Mouse (Mus musculus) limb, embryonic 11.5 days (tissue): ENCODE measurements at regions not wholly inside any gene's neighbourhood (a gene's known extent, or its start where the extent isn't known, plus 50 kb on each side); places are given as distances from the start of the nearest gene placed in this dataset.

ENCODE experiments used
- ATAC-seq: fragments of 200-750 bp; cut with Nextera tagmentation; 2 replicates; pipeline ENCODE4 v1.8.0; 2017; ENCODE audit warnings: low read depth; ENCODE audit not compliant: insufficient number of reproducible peaks, low FRiP score, low TSS enrichment
- DNase-seq: peaks from one replicate; pipeline ENCODE4 v3.0.0-alpha.2; 2015; ENCODE audit warnings: low spot score
- H3K27ac ChIP-seq: fragments of 300-500 bp; sonication (generic); replicated peaks from 2 replicates; pipeline ENCODE4 v1.5.1; 2014; ENCODE audit warnings: low read depth, mild to moderate bottlenecking, low read length
- H3K27me3 ChIP-seq: fragments of 300-500 bp; sonication (generic); 2 replicates; pipeline ENCODE4 v1.6.1; 2014; ENCODE audit warnings: mild to moderate bottlenecking, low read length, mixed read lengths; ENCODE audit not compliant: control insufficient read depth, insufficient read depth
- H3K36me3 ChIP-seq: fragments of 300-500 bp; sonication (generic); 2 replicates; pipeline ENCODE4 v1.6.1; 2014; ENCODE audit warnings: mild to moderate bottlenecking, low read length, moderate library complexity, mixed read lengths; ENCODE audit not compliant: control insufficient read depth, insufficient read depth
- H3K4me1 ChIP-seq: fragments of 300-500 bp; sonication (generic); 2 replicates; pipeline ENCODE4 v1.6.1; 2014; ENCODE audit warnings: low read length, mixed read lengths; ENCODE audit not compliant: control insufficient read depth, insufficient read depth
- H3K4me2 ChIP-seq: fragments of 300-500 bp; sonication (generic); 2 replicates; pipeline ENCODE4 v1.6.1; 2014; ENCODE audit warnings: low read depth, mild to moderate bottlenecking, moderate library complexity; ENCODE audit not compliant: severe bottlenecking
- H3K4me3 ChIP-seq: fragments of 300-500 bp; sonication (generic); 2 replicates; pipeline ENCODE4 v1.5.1; 2014; ENCODE audit warnings: low read depth, low read length
- H3K9ac ChIP-seq: fragments of 300-500 bp; sonication (generic); 2 replicates; pipeline ENCODE4 v1.6.1; 2014; ENCODE audit warnings: mild to moderate bottlenecking, low read length
- H3K9me3 ChIP-seq: fragments of 300-500 bp; sonication (generic); 2 replicates; pipeline ENCODE4 v1.6.1; 2016; ENCODE audit warnings: low read length; ENCODE audit not compliant: control insufficient read depth
- WGBS: fragments of 180-500 bp; shearing (Covaris S2); extraction: QIAGEN DNeasy Blood & Tissue Kit; methylation state at CpG from one replicate; pipeline ENCODE4 v1.1.7; 2014; 5-methylcytosine and 5-hydroxymethylcytosine counted together

- no peaks in the 10 kb centered on the region for H3K36me3 ChIP-seq
- no peak overlapping the region for H3K4me3 ChIP-seq
- peaks cover 8% of the 10 kb centered on the region for H3K4me1 ChIP-seq
- H3K9me3 ChIP-seq, result no peaks in the 10 kb centered on the region
- no peak for ATAC-seq
- H3K27me3 ChIP-seq, result no peaks in the 10 kb centered on the region
- H3K4me2 ChIP-seq, result no peak overlapping the region
- 90% methylated on average over 5 of the region's 5 CpGs for WGBS
- no peak overlapping the region for H3K27ac ChIP-seq
- DNase-seq, result no peak
- H3K9ac ChIP-seq, result no peak overlapping the region
These were observed 379.2 kb upstream of the Slc30a5 start for GRCm38 (mm10) chr13:101212341-101212895.

- Histone ChIP-seq H3K4me3 (no peak overlapping the region), H3K36me3 (no peaks in the 10 kb centered on the region), H3K4me1 (no peaks in the 10 kb centered on the region; the same call in 1 of the 2 replicates), H3K27ac (no peak overlapping the region), H3K9me3 (no peaks in the 10 kb centered on the region), H3K27me3 (no peaks in the 10 kb centered on the region), H3K9ac (no peak overlapping the region), H3K4me2 (no peak overlapping the region)
- DNase-seq (no peak), ATAC-seq (no peak)
- WGBS, result 91% methylated on average over 9 of the region's 9 CpGs
These were observed 375.6 kb upstream of the Slc30a5 start for GRCm38 (mm10) chr13:101208788-101209187.

- Histone ChIP-seq H3K9ac (no peak overlapping the region), H3K4me2 (no peak overlapping the region), H3K4me1 (no peaks in the 10 kb centered on the region), H3K36me3 (no peaks in the 10 kb centered on the region), H3K4me3 (no peak overlapping the region), H3K27ac (no peak overlapping the region), H3K27me3 (no peaks in the 10 kb centered on the region), H3K9me3 (no peaks in the 10 kb centered on the region)
- ATAC-seq (no peak), DNase-seq (no peak)
These were observed 370.2 kb upstream of the Slc30a5 start for GRCm38 (mm10) chr13:101203463-101203862.

DNA sequence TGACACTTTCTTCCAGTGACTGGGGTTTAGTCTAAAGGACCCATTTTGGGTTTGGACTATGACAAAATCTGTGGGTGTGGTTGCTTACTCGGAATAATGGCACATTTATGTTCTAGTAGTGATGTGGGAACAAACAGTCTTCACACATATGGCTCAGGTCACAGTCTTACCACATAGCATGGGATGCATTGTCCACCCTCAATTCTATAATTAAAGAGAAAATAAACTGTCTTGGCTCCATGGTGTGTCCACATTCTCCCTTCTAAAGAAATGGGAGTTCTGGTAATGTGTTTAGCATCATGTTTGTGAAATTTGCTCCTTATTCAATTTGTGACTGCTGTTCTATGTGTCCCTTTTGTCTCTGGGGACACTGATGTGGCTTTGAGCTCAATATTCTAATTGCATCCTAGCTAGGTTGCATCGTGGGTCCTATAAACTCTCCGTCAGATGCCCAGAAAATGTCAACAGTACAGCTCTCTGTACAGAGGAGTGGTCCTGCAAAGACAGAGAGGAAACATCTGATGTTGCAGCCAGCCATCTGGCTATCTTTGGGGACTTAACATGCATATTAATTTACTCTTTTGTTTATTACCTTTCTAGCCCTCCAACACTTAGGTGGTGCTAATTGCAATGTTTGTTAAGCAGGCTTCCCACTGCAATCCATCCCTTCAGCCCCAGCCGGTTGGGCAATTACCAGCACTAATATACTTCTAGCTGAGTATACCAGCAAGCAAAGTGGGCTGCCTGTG lies 369.5 kb upstream of the Slc30a5 start:
- H3K4me1 ChIP-seq, result no peaks in the 10 kb centered on the region
- ATAC-seq, result no peak
- no peak for DNase-seq
- no peak overlapping the region for H3K4me3 ChIP-seq
- H3K9ac ChIP-seq, result no peak overlapping the region
- no peak overlapping the region for H3K27ac ChIP-seq
- no peaks in the 10 kb centered on the region for H3K9me3 ChIP-seq
- 64% methylated on average over 4 of the region's 4 CpGs for WGBS
- H3K36me3 ChIP-seq, result no peaks in the 10 kb centered on the region
- H3K4me2 ChIP-seq, result no peak overlapping the region
- no peaks in the 10 kb centered on the region for H3K27me3 ChIP-seq

DNA sequence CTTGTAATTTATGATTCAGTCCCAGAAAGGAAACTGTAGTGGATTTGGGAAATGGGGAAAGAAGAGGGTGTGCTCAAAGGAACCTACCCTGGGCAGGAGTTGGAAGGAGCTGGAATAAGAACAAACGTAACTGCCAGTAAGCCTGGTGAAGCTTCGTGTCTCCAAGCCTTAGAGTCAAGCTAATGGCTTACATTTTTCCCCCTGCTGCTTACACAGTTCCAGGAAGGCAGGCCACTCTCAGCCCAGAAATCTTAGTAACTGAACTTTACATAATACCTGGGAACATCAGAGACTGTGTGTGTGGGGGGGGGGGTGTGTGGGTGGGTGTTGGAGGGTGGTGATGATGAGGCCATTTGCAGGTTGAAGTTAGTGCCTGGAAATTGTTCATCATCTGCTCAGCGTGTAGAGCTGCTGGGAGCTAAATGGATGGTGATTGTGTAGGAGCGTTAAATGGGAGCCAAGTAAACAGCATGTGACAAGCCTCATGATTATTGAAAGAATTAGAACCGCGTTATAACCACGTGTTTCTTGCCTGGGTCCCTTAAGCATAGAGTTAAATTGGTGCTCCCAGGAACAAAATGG lies 357.1 kb upstream of the Slc30a5 start:
- no peak for DNase-seq
- Histone ChIP-seq H3K4me2 (no peak overlapping the region), H3K27ac (no peak overlapping the region), H3K4me3 (no peak overlapping the region), H3K9ac (no peak overlapping the region), H3K36me3 (no peaks in the 10 kb centered on the region), H3K27me3 (no peaks in the 10 kb centered on the region), H3K4me1 (no peaks in the 10 kb centered on the region), H3K9me3 (no peaks in the 10 kb centered on the region)
- no peak for ATAC-seq
- WGBS, result 80% methylated on average over 7 of the region's 7 CpGs

DNA sequence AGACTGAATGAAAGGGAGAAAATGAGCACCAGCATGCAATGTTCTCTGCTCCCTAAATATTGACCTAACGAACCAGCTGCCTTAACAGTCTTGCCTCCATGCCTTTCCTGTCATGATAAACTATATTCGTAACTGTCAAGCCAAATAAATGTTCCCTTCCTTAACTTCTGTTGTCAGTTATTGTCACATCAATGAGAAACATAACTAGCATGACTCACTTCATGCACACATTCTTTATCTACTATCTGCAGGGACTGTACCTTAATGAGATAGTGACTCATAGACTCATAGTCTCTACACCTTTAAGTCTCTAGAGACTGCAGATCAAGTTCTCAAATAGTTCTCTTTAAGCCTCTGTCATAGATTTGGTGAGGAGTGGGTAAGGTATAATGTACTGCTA lies 349.2 kb upstream of the Slc30a5 start:
- H3K9me3 ChIP-seq, result no peaks in the 10 kb centered on the region
- no peak overlapping the region for H3K27ac ChIP-seq
- no peaks in the 10 kb centered on the region for H3K4me1 ChIP-seq
- no peak overlapping the region for H3K4me2 ChIP-seq
- DNase-seq (no peak), ATAC-seq (no peak)
- no peaks in the 10 kb centered on the region for H3K27me3 ChIP-seq
- no peak overlapping the region for H3K4me3 ChIP-seq
- no peaks in the 10 kb centered on the region for H3K36me3 ChIP-seq
- H3K9ac ChIP-seq, result no peak overlapping the region
- WGBS, result 92% methylated on average over 2 of the region's 2 CpGs

DNA sequence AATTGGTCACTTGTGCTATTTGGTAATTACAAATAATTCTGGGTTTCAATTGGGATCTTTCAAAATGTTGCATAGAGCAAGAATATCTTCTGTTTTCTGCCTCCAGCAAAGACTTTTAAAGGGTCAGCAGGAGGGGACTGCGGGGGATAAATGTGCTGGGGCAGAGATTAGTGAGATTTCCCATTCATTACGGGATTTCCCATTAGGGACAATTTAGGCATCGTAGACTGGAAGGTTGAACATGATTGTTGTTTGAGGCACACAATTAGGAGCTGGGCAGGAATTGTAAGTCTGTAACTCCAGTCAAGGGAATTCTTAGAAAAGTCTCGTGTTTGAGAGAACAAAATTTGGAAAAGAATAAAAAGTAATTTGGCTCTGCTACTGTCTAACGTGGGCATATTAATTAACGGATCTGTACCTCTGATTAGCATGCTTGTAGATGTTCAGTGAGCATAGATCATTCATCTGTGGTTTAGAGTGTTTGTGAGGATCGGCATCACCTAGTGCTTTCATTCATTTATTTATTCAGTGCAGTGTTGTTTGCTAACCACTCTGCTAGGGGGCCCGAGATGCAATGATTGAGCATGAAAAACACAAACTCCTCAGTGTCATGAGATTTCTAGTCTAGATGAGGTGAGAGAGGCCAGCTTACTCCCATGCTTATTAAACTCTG lies 341.9 kb upstream of the Slc30a5 start:
- Histone ChIP-seq H3K36me3 (no peaks in the 10 kb centered on the region), H3K9me3 (no peaks in the 10 kb centered on the region), H3K4me1 (no peaks in the 10 kb centered on the region), H3K27ac (no peak overlapping the region), H3K27me3 (no peaks in the 10 kb centered on the region), H3K4me2 (no peak overlapping the region), H3K4me3 (no peak overlapping the region), H3K9ac (no peak overlapping the region)
- WGBS, result 75% methylated on average over 8 of the region's 8 CpGs
- ATAC-seq, result no peak
- no peak for DNase-seq

- Histone ChIP-seq H3K9me3 (no peaks in the 10 kb centered on the region), H3K27me3 (no peaks in the 10 kb centered on the region), H3K9ac (no peak overlapping the region), H3K36me3 (no peaks in the 10 kb centered on the region), H3K4me3 (no peak overlapping the region), H3K4me2 (no peak overlapping the region), H3K27ac (no peak overlapping the region), H3K4me1 (no peaks in the 10 kb centered on the region)
- DNase-seq (no peak), ATAC-seq (no peak)
- 66% methylated on average over 2 of the region's 2 CpGs for WGBS
These were observed 328.5 kb upstream of the Slc30a5 start for GRCm38 (mm10) chr13:101161768-101162167.
